Mouse (Mus musculus) central nervous system, embryonic 11.5 days (tissue): ENCODE data around the gene Elmo1. TPM values are rescaled to one million over a fixed set of nuclear protein-coding genes. Genes with fewer than 3 reads are reported as not detected.

Experiments used
- polyA plus RNA-seq: library from polyadenylated mRNA; depleted of rRNA; stranded (reverse); fragments of >200 nt; gene quantifications from 2 replicates; pipeline ENCODE4 v1.2.3, GENCODE M21; 2012; rRNA removed

Gene Elmo1
- polyA plus RNA-seq, result 7.5 and 13.2 TPM in 2 replicates

DNA sequence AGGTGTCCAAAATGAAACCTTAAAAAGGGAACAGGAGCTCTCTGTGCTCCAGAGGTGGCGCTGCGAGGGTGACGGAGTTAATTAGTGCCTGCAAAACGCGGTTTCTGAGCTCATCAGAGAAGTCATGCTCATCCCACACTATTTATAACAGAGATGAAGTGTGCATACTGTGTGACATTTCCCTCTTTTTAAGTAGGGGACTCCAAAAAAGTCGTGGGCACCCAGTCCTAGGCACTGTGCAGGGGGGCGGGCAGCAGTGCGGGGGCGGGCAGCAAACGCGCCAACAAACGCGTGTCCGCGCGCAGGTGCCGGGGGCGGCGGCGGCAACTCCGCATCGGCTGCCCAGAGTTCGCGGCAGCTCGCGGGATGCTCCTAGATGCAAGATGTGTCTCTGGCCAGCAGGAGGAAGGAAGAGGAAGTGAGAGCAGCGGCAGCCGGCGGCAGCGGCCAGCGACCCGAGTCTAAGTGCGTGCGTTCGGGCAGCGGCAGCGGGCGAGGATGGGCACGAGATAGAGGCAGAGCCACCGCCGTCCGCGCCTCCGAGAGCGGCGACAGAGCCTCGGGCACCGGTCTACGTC, at the start of gene Elmo1:
Gene Elmo1, plus strand, starts transcription at position 464 of the 578 bp plus-strand sequence.

